Mouse (Mus musculus): Measurements from ENCODE around the gene Spen.

Spen gene

DNA sequence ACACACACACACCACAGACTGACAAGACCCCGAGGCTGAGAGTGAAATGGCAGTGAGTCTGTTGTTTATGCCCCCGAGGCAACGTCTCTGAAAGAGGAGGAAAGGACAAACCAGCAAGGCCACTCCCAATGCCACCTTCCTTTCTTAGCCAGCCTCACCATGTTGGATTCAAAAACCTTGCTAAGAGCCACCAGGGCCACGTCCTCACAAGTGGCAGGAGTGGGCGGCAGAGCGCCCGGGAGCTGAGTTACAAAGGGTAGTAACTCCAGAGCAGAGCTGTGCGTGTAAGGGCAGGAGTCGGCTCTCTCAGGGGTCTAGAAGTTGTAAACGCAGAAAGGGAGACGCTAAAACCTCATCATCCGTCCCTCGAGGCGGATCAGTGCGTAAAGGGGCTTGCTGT is 7.4 kb downstream of the Spen start:
- no peak for DNase-seq (ENCODE audit: extremely low read depth, low read depth)

DNA sequence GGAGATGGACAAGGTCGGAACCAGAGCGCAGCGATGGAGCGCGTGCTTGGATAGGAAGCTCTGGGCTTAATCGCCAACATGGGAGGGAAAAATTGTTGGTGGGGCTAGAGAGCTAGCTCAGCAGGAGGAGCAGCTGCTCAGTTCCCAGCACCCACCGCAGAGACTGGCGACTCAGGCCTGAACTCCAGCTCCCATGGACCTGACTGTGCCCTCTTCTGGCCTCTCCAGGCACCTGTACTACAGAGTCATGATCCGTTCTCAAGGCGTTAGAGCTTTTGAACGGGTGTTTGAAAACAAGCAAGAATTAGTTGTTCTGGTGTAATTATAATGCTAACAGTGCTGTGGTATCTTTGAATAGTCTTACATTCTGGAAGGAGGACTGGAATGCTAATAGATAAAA is 9.5 kb downstream of the Spen start:
- no peak for DNase-seq (ENCODE audit: extremely low read depth, low read depth)

DNA sequence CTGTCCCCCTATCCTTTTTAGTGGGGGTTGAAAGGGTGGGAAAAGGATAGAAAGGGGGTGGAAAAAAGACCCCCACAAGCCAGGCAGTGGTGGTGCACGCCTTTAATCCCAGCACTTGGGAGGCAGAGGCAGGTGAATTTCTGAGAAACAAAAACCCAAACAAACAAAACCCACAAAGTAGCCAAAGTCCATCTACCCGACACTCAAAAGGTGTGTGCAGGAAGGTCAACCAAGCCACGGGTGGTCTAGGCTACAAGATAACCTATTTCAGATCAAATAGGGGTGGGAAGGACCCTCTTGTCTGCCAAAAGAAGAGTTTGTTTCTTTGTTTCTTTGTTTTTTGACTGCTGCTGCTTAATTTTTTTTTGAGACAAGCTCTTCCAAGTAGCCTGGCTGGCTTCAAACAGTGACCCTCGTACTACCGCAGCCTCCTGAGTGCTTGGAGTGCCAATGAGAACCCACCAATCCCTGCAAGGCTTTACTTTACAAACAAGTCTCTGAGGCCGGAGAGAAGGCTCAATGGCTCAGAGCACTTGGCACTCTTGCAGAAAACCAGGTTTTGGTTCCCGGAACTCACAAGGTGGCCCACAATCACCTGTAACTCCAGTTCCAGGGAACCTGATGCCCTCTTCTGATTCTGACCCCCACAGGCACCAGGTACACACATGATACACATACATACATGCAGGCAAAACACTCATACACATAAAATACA is 11.3 kb downstream of the Spen start:
- DNase-seq (ENCODE audit: extremely low read depth, low read depth), result no peak

DNA sequence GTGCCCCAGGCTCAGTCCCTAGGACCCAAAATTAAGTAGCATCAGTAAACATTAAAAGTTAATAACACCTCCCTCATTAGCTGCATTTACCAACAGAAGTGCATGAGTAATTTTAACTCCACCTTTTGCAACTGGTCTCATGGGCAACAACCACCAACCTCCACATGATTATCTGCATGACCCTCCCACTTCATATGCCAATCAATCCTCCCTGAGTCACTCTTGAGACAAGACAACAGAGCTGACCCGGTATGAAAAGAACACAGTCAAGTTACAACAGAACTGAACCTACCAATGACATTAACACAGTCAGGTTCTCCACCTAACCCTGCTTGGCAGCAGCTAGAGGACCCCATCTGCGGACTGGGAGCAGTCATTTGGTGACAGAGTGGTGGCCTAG is 12.5 kb downstream of the Spen start:
- no peak for DNase-seq (ENCODE audit: extremely low read depth, low read depth)

DNA sequence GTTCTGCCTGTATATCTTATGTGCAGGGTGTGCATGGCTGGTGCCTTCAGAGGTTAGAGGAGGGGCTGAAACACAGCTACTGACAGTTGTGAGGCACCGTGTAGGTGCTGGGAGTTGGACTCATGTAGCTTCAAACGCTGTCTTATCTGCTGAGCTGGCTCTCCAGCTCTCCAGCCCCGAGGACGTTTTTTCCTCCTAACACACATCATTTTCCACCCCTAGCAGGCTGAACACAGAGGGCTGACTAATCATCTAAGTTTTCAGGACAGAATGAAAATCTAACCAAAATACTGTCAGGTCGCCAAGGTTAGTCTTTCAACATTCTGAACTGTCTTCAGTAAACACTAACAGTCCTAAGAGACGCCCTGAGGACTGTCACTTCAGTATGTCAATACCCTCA is 13.7 kb downstream of the Spen start:
- no peak for DNase-seq (ENCODE audit: extremely low read depth, low read depth)

DNA sequence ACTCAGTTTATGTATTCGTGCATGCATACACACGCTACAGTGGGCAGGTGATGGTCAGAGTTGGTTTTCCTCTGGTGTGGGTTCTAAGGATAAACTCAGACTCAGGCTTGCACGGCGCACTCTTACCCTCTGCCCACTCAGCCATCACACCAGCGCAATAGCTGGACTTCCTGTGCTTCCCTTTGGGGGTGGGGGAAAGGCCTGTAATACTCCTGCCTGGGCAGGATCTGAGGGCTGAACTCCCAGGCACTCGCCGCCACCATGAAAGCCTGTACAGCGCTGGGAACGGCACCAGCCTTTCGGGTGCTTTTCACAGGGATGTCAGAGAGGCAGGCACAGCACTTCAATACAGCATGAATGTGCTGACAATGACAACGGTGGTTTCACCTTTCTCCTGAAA is 15.3 kb downstream of the Spen start:
- DNase-seq (ENCODE audit: extremely low read depth, low read depth), result no peak

DNA sequence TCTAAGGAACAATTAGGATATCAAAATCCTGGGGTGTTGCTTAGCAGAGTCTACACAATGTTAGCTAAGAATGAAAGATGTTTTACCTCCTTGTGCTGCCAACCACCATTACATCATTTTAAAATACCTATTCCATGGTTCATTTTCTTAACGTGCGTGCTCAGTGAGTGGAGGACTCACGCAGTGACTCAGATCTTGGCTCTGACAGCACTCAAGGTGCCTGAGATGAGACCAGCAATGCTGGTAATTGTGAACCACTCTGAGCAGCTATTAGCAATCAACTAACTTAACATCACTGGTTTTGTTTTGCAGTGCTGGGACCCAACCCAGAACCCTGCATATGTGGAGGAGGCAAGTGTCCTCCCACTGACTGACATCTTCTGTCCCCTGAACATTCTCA is 20.0 kb downstream of the Spen start:
- DNase-seq (ENCODE audit: extremely low read depth, low read depth), result no peak

DNA sequence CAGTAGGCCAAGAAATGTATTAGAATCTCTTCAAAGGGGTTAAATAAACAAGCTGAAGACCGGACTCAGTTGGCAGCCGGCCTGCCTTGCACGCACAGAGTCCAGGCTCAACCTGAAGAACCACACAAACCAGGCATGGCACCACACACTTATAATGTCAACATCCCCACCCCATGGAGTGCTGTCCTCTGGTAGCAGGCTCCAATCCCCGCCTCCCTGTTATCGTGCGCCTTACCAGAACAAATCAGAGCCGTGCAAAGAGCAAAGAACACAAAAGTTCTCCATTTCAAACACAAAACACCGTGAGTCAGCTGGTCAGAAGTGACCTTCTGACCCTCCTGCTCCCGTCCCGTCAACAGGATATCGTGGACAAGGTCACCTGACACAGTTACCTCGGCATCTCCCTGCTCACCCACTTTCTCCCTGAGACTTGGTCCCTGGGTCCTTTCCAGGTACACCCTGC is 24.2 kb downstream of the Spen start:
- no peak for DNase-seq (ENCODE audit: extremely low read depth, low read depth)

DNA sequence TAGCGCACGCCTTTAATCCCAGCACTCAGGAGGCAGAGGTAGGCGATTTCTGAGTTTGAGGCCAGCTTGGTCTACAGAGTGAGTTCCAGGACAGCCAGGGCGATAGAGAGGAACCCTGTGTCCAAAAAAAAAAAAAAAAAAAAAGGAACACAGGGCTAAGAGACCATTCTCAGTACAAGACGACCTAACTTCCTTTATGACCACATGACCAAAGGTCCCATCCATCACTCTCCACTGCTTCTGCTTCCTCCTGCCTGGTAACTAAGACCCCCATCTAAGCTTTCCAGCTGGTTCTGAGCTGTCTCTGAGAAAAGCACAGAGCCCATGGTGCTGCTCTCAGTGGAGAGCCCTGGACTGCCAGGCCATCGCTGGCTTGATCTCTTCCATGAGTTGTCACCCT is 26.3 kb downstream of the Spen start:
- DNase-seq (ENCODE audit: extremely low read depth, low read depth), result no peak

DNA sequence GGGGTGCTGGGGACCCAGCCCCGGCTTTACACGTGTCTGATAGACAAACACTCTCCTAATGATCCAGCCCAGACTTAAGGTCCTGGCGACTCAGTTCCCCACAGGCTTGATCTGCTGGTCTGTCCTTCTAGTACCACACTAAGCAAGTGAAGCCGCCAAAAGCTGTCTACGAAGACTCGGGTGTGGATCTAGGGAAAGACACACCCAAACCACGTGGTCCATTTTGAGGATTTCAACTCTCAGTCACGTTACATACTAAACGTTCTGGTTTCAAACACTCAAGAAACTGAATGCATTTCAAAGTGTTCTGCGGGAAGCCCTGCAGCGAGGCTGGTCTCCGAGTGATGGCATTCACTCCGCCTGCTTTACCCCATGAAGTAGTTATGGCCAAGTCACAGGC is 27.9 kb downstream of the Spen start:
- no peak for DNase-seq (ENCODE audit: extremely low read depth, low read depth)

DNA sequence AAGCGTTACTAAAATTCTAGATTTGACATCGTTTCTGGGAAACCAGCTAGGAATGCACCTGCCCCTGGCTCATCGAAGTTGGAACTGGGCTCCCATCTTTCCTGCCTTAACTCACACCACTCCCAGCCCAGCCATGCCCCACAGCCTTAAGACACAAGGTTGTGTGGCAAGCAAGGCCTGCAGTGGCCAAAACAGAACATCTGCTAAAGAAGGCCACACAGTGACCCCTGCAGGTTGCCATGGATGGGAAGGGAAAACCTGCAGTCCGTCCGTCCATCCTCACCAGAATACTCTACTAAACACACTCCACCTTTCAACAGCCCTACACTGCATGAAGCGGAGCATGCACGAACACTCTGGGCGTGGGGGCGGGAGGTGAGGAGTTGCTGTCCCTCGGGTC is 31.5 kb downstream of the Spen start:
- no peak for DNase-seq (ENCODE audit: extremely low read depth, low read depth)

DNA sequence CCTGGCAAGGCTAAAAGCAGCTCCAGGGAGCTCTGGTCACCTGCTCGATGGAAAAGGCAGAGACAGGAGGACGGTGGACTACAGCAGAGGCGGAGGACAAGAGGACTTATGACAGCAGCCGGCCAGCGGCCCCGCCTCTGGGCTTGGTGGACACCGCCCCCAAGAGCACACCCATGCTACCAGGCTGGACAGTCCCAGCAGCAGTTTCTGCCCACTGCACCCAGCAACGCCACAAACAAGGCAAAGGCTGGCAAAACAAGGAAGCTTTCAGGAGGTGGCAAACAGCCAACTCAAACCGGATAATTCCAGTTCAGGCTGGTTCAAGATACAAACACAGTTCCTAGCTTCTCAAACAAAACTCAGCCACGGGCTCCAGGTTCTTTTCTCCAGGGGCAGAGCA is 32.0 kb downstream of the Spen start:
- DNase-seq (ENCODE audit: extremely low read depth, low read depth), result peak; percentile 40

DNA sequence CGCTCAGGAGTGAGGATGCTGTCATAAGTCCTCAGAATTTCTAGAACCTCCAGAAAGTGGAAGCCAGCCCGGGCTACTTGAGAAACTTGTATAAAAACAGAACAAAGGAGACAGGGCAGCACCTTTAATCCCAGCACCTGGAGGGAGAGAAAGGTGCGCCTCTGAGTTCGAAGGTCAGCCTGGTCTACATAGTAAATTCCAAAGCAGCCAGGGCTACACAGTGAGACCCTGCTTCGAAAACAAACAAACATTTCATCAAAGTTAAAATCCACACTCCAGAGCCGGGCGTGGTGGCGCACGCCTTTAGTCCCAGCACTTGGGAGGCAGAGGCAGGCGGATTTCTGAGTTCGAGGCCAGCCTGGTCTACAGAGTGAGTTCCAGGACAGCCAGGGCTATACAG is 32.6 kb downstream of the Spen start:
- DNase-seq (ENCODE audit: extremely low read depth, low read depth), result no peak

DNA sequence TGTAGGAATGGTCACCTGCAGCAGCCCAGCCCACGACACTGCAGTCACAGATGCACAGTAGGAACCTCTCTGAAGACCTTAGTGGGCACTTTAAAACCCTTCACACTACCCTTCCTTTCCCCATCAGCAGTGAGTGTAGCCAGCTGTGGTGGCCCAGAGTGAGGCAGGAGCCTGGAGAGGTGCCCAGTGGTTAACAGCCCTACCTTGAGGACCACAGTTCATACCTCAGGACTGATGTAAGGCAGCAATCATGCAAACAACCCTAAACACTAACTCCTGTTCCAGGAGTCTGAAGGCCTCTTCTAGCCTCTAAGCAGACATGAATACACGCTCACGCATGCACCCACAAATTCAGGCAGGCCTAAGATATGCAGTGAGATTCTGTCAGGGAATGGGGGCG is 33.9 kb downstream of the Spen start:
- DNase-seq (ENCODE audit: extremely low read depth, low read depth), result no peak

DNA sequence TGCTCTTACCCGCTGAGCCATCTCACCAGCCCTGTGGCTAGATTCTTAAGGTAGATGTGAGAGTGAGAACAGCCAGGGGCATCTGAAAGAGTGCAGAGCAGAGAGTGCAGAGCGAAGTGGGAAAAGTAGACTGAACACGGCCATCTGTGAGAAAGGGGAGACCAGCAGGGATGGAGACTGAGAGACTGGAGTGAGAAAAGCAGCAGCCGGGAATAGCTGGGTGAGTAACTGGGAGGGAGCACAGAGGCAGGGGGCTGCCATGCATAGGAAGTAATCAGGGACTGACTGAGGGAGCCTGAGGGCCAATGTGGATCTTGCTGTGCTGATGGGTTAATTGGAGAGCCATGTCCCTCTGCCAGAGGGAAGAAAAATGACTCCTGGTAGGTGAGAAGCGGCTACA is 35.7 kb downstream of the Spen start:
- no peak for DNase-seq (ENCODE audit: extremely low read depth, low read depth)

DNA sequence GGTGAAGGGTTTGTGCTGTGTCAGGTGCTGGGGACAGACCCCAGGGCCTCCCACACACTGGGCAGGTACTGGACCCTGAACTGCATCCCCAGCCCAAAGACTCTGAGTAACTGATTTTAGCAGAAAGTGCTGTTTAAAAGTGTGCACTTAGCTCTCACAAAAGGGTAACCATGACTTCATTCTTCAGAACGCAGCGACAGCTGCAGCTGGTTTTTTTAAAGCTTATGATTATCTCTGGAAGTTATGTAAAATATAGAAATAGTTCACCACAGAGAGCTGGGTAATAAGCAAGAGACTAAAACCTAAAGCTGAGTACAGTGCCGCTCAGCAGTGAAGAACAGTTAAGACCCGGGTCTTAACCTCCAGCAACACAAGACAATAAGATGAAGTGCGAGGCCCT is 37.3 kb downstream of the Spen start:
- DNase-seq (ENCODE audit: extremely low read depth, low read depth), result no peak

DNA sequence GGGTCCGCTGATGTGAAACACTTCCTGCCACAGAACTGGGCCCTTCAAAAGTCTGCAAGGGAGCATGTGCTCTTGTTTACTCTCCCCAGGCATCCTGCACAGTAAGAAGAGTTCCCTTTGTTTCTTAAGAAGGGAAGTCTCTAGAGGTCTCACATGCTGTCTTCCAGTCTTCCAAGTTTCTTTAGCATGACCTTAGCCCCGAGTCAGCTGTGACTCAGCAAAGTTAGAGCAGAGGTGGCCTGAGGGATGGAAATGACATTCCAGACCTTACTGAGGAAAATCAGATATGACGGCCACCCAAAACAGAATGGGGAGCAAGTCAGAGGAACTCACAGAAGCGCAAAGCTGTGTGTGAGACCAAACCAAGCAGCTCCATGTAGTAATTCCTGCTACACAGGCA is 37.8 kb downstream of the Spen start:
- no peak for DNase-seq (ENCODE audit: extremely low read depth, low read depth)

DNA sequence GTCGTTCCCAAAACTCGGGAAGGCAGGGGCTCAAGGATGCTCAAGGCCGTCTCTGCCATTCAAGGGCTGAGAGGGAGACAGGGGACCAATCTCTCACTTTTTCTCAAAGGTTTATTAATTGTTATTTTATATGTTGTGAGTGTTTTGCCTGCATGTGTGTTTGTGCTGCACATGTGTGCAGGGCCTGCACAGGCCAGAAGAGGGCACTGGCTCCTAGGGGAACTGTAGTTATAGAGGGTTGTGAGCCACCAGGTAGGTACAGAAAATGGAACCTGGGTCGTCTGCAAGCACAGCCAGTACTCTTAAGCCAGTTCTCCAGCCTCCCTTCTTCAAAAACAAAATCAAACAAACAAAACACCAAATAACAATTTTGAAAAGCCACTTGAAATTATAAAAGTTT is 49.7 kb downstream of the Spen start:
- no peak for DNase-seq (ENCODE audit: extremely low read depth, low read depth)

DNA sequence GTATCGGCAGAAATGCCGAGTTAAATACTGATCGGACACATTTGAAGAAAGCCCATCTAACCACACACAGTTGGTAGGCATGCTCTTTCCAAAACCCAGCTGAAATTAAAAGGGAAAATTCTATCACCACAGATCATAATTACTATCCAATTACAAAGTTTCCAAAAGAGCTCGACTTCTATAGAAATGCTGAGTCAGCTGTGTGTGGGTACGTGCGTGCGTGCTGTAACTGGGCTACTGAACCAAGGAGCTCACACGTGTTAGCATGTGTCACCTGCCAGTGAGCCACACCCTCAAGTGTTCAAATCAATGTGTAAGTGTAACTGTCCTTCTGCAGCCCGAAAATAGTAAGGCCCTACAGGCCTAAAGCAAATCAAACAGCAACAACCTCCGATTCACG is 50.8 kb downstream of the Spen start:
- DNase-seq (ENCODE audit: extremely low read depth, low read depth), result no peak

DNA sequence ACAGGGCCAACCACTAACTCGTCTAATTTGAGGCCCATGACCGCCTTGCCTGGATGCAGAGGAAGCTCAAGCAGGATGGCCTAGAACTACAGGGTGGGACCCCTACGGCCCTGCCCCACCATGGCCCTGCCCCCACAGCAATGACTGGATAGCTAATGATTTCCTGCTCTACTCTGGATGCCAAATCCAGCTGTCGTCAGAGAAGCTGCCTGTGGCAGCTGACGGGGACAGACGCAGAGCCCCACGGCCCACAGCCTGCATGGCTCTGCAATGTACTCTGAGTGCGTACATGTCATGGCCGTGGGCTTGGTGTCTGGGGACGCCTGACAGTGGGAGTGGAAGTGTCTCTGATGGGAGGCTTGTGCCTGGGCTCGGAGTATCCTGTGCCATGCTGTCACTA is 54.3 kb downstream of the Spen start:
- DNase-seq (ENCODE audit: extremely low read depth, low read depth), result no peak

DNA sequence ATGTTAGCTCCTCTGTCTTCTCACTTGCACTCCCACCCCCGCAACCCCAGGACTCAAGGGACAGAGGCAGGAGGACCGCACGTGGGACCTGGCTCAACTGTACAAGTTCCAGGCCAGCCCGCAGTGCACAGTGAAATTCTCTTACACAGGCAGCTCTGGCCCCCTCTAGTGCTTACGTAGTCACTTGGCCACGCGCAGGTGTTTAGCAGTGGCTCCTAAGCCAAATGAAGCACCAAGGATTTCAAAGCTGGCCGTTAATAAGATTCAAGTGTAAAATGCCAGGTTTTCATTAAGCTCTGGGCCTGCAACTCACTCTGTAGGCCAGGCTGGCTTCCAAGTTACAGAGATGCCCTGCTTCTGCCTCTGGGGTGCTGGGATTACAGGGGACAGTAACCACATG is 59.0 kb downstream of the Spen start:
- DNase-seq (ENCODE audit: extremely low read depth, low read depth), result no peak

DNA sequence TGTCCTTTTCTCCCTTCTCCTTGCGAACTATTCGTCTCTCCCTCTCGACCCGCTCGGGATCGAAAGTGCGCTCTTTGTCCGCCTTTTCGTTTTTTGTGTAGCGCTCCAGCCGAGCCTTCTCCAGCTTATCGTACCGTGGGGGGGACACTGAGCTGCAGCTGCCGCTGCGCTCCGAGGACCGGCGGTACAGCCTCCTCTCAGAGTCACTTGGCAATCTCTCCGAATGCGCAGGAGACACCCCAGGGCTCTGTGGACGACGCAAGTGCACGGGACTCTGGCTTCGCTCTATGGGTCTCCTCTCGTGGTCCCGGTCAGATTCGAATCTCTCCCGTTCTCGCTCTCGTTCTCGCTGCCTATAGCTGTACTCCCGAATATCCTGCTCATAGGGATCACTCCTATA is 59.6 kb downstream of the Spen start:
- DNase-seq (ENCODE audit: extremely low read depth, low read depth), result no peak

DNA sequence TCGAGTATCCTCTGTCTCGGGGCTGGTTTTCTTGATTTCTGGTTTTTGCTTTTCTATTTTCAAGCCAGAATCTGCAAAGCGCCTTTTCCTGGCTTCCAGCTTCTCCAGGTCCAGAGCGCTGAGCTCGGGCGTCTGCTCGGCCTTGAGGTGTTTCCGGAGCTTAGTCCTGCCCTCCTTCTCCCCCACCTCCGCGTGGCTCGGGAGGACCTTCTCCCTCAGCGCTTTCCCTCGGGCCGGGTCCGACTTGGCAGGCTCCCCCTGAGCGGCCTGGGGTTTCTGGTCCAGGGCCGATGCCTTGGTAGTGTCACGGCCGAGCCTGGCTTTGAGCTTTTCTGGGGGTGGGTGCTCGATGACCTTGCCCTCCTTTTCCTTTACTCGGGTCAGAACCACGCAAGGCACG is 60.2 kb downstream of the Spen start:
- DNase-seq (ENCODE audit: extremely low read depth, low read depth), result no peak

DNA sequence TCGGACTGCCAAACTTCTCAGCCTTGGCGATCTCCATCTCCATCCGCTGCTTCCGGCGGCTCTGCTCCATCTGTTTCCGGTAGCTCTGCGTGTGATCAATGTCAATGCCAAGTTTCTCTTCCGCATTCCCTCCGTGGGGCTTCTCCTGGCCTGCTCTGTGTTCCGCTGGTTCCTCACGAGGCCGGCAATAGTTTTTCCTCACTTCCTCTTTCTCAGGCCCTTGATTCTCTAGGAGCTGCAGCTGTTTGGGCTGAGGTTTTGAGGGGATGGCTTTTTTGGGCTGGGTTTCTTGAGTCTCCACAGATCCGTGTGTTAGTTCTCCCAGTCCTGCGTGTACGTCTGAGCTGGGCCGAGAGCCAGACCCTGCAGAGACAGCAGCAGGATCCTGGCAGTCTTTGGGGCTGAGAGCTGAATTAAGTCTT is 60.7 kb downstream of the Spen start:
- DNase-seq (ENCODE audit: extremely low read depth, low read depth), result no peak
